Mouse (Mus musculus) naive thymus-derived CD4-positive, alpha-beta T cell, adult 2 months (primary cell): ENCODE measurements around the gene Eml3.
"Not testable (repeated sequence)": the region's sequence is repeated elsewhere in the genome, so short reads cannot be mapped to it uniquely, and the experiment has no call there.

Experiments used
- DNase-seq: peaks from one replicate; pipeline ENCODE4 v3.0.0-alpha.2; 2011; ENCODE audit warnings: low read depth

Gene Eml3

GRCm38 (mm10) chr19:8952241-8952640 lies 22.9 kb downstream of the Eml3 start:
- DNase-seq = no peak

GRCm38 (mm10) chr19:8953135-8954039 lies 24.0 kb downstream of the Eml3 start, which contains the start of gene Tut1:
Tut1 (plus strand) TSS chr19:8953847.
- DNase-seq = peak; percentile 97

GRCm38 (mm10) chr19:8954171-8954570 lies 24.8 kb downstream of the Eml3 start:
- peak; percentile 44 for DNase-seq

- DNase-seq = no peak
These were observed 32.9 kb downstream of the Eml3 start for GRCm38 (mm10) chr19:8962256-8962655.

GRCm38 (mm10) chr19:8965075-8965474 lies 35.7 kb downstream of the Eml3 start:
- no peak for DNase-seq

GRCm38 (mm10) chr19:8965771-8966170 lies 36.4 kb downstream of the Eml3 start:
- DNase-seq = no peak

- DNase-seq = no peak
These were observed 36.8 kb downstream of the Eml3 start for GRCm38 (mm10) chr19:8966198-8966589.

GRCm38 (mm10) chr19:8966590-8967372 lies 37.4 kb downstream of the Eml3 start, which contains the start of gene Eef1g:
Eef1g (plus strand) TSS chr19:8967041.
- peak; percentile 99 for DNase-seq

GRCm38 (mm10) chr19:8967373-8967743 lies 38.0 kb downstream of the Eml3 start:
- DNase-seq = no peak

GRCm38 (mm10) chr19:8967893-8968292 lies 38.5 kb downstream of the Eml3 start:
- peak; percentile 41 for DNase-seq

- DNase-seq = not testable (repeated sequence)
These were observed 43.1 kb downstream of the Eml3 start for GRCm38 (mm10) chr19:8972491-8972890.

- no peak for DNase-seq
These were observed 45.3 kb downstream of the Eml3 start for GRCm38 (mm10) chr19:8974638-8975037.

- DNase-seq = no peak
These were observed 46.1 kb downstream of the Eml3 start for GRCm38 (mm10) chr19:8975491-8975890.

GRCm38 (mm10) chr19:8976535-8976934 lies 47.2 kb downstream of the Eml3 start:
- DNase-seq = peak; percentile 85

GRCm38 (mm10) chr19:8980771-8981170 lies 51.4 kb downstream of the Eml3 start:
- no peak for DNase-seq

- no peak for DNase-seq
These were observed 52.3 kb downstream of the Eml3 start for GRCm38 (mm10) chr19:8981450-8982168.

GRCm38 (mm10) chr19:8982303-8983149 lies 53.2 kb downstream of the Eml3 start:
- DNase-seq = no peak

GRCm38 (mm10) chr19:8983150-8983650 lies 53.8 kb downstream of the Eml3 start:
- peak; percentile 46 for DNase-seq

GRCm38 (mm10) chr19:8984255-8984868 lies 55.0 kb downstream of the Eml3 start:
- DNase-seq = peak; percentile 99

- DNase-seq = no peak
These were observed 56.5 kb downstream of the Eml3 start for GRCm38 (mm10) chr19:8985891-8986290.

- DNase-seq = no peak
These were observed 58.5 kb downstream of the Eml3 start for GRCm38 (mm10) chr19:8987816-8988215.
